Mouse (Mus musculus) hindbrain, embryonic 10.5 days (tissue): ENCODE measurements around the gene Kif11. TPM values are rescaled to one million over a fixed set of nuclear protein-coding genes. Genes with fewer than 3 reads are reported as not detected.

Source experiments
- DNase-seq: peaks from one replicate; pipeline ENCODE4 v3.0.0-alpha.2; 2017; ENCODE audit warnings: low spot score
- H3K27ac ChIP-seq: fragments of 300-500 bp; sonication (generic); 2 replicates; pipeline ENCODE4 v1.5.1; 2016; ENCODE audit warnings: mild to moderate bottlenecking, moderate library complexity
- H3K27me3 ChIP-seq: fragments of 300-500 bp; sonication (generic); 2 replicates; pipeline ENCODE4 v1.6.1; 2016; ENCODE audit warnings: mild to moderate bottlenecking; ENCODE audit not compliant: poor library complexity, insufficient read depth, severe bottlenecking
- H3K36me3 ChIP-seq: fragments of 300-500 bp; sonication (generic); 2 replicates; pipeline ENCODE4 v1.6.1; 2016; ENCODE audit warnings: mild to moderate bottlenecking, moderate library complexity
- H3K4me1 ChIP-seq: fragments of 300-500 bp; sonication (generic); replicated peaks from 2 replicates; pipeline ENCODE4 v1.6.1; 2016; ENCODE audit warnings: mild to moderate bottlenecking
- H3K4me3 ChIP-seq: fragments of 300-500 bp; sonication (generic); 2 replicates; pipeline ENCODE4 v1.5.1; 2016; ENCODE audit warnings: mild to moderate bottlenecking, moderate library complexity
- H3K9me3 ChIP-seq: fragments of 300-500 bp; sonication (generic); 2 replicates; pipeline ENCODE4 v1.6.1; 2016; ENCODE audit warnings: mild to moderate bottlenecking, moderate library complexity
- WGBS: fragments of 180-500 bp; shearing (Covaris S2); methylation state at CpG from one replicate; pipeline ENCODE4 v1.1.7; 2016; 5-methylcytosine and 5-hydroxymethylcytosine counted together
- polyA plus RNA-seq: library from polyadenylated mRNA; unstranded; fragments of >200 nt; fragmentation: Nextera tagmentation; extraction: Ambion mirVana; gene quantifications from 2 replicates; pipeline ENCODE4 v1.2.1, GENCODE M21; 2016

Kif11 gene
- polyA plus RNA-seq, 1 experiment from 2014 or later, result 60.1 TPM

- peaks cover 98% of the 10 kb centered on the region for H3K27me3 ChIP-seq
- WGBS, result 3% methylated on average over 28 of the region's 28 CpGs
- H3K4me1 ChIP-seq, result peaks cover 18% of the 10 kb centered on the region
- peak; percentile 39 for DNase-seq
- no peaks in the 10 kb centered on the region for H3K9me3 ChIP-seq
- no peak overlapping the region for H3K27ac ChIP-seq
- H3K36me3 ChIP-seq, result no peaks in the 10 kb centered on the region
- H3K4me3 ChIP-seq, result 0 out of 2 replicates have a peak overlapping the region, but pooled peaks have one; percentile 13
Measured at GRCm38 (mm10) chr19:37436514-37437288, 60.5 kb downstream of the Kif11 start.

- no peak for DNase-seq
- no peaks in the 10 kb centered on the region for H3K9me3 ChIP-seq
- H3K27ac ChIP-seq, result no peak overlapping the region
- H3K4me3 ChIP-seq, result 0 out of 2 replicates have a peak overlapping the region, but pooled peaks have one; percentile 13
- H3K36me3 ChIP-seq, result no peaks in the 10 kb centered on the region
- 4% methylated on average over 14 of the region's 14 CpGs for WGBS
- peaks cover 97% of the 10 kb centered on the region for H3K27me3 ChIP-seq
- peaks cover 18% of the 10 kb centered on the region for H3K4me1 ChIP-seq
Measured at GRCm38 (mm10) chr19:37437289-37437606, 61.0 kb downstream of the Kif11 start.

GRCm38 (mm10) chr19:37440181-37440580, 64.0 kb downstream of the Kif11 start:
- Histone ChIP-seq H3K36me3 (no peaks in the 10 kb centered on the region), H3K4me3 (no peak overlapping the region), H3K9me3 (no peaks in the 10 kb centered on the region), H3K27ac (no peak overlapping the region), H3K4me1 (peaks cover 4% of the 10 kb centered on the region), H3K27me3 (peaks cover 69% of the 10 kb centered on the region)
- DNase-seq, result no peak
- 78% methylated on average over 4 of the region's 4 CpGs for WGBS

- H3K36me3 ChIP-seq, result no peaks in the 10 kb centered on the region
- no peak overlapping the region for H3K27ac ChIP-seq
- no peaks in the 10 kb centered on the region for H3K4me1 ChIP-seq
- peaks cover 62% of the 10 kb centered on the region for H3K27me3 ChIP-seq
- no peak overlapping the region for H3K4me3 ChIP-seq
- DNase-seq, result no peak
- 68% methylated on average over 16 of the region's 16 CpGs for WGBS
- no peaks in the 10 kb centered on the region for H3K9me3 ChIP-seq
Measured at GRCm38 (mm10) chr19:37440708-37441475, 64.7 kb downstream of the Kif11 start.

- Histone ChIP-seq H3K36me3 (no peaks in the 10 kb centered on the region), H3K27me3 (peaks cover 44% of the 10 kb centered on the region), H3K4me1 (no peaks in the 10 kb centered on the region), H3K27ac (no peak overlapping the region), H3K4me3 (no peak overlapping the region), H3K9me3 (no peaks in the 10 kb centered on the region)
- DNase-seq, result no peak
- 82% methylated on average over 10 of the region's 10 CpGs for WGBS
Measured at GRCm38 (mm10) chr19:37442524-37443286, 66.5 kb downstream of the Kif11 start.

GRCm38 (mm10) chr19:37443631-37444140, 67.5 kb downstream of the Kif11 start:
- Histone ChIP-seq H3K36me3 (no peaks in the 10 kb centered on the region), H3K27me3 (peaks cover 34% of the 10 kb centered on the region), H3K27ac (no peak overlapping the region), H3K9me3 (no peaks in the 10 kb centered on the region), H3K4me3 (no peak overlapping the region), H3K4me1 (no peaks in the 10 kb centered on the region)
- WGBS, result 83% methylated on average over 4 of the region's 4 CpGs
- no peak for DNase-seq

GRCm38 (mm10) chr19:37448212-37448611, 72.0 kb downstream of the Kif11 start:
- 76% methylated on average over 5 of the region's 5 CpGs for WGBS
- H3K4me3 ChIP-seq, result no peak overlapping the region

GRCm38 (mm10) chr19:37449246-37449645, 73.0 kb downstream of the Kif11 start:
- no peak for DNase-seq
- Histone ChIP-seq H3K4me3 (no peak overlapping the region), H3K36me3 (no peaks in the 10 kb centered on the region), H3K27me3 (no peaks in the 10 kb centered on the region), H3K4me1 (no peaks in the 10 kb centered on the region), H3K27ac (no peak overlapping the region), H3K9me3 (no peaks in the 10 kb centered on the region)
- WGBS, result 93% methylated on average over 3 of the region's 3 CpGs

More at GRCm38 (mm10) chr19:37448212-37448611, 72.0 kb downstream of the Kif11 start:
- H3K36me3 ChIP-seq, result no peaks in the 10 kb centered on the region
- H3K27me3 ChIP-seq, result no peaks in the 10 kb centered on the region; the same call in 1 of the 2 replicates
- H3K9me3 ChIP-seq, result no peaks in the 10 kb centered on the region
- no peak overlapping the region for H3K27ac ChIP-seq
- no peaks in the 10 kb centered on the region for H3K4me1 ChIP-seq
- DNase-seq, result no peak

GRCm38 (mm10) chr19:37455528-37455927, 79.3 kb downstream of the Kif11 start:
- DNase-seq, result no peak
- H3K4me1 ChIP-seq, result no peaks in the 10 kb centered on the region
- H3K27ac ChIP-seq, result no peak overlapping the region
- peaks cover 6% of the 10 kb centered on the region; the same call in 1 of the 2 replicates for H3K9me3 ChIP-seq
- H3K4me3 ChIP-seq, result no peak overlapping the region
- 91% methylated on average over 2 of the region's 2 CpGs for WGBS
- H3K36me3 ChIP-seq, result no peaks in the 10 kb centered on the region
- no peaks in the 10 kb centered on the region for H3K27me3 ChIP-seq

GRCm38 (mm10) chr19:37455961-37456360, 79.8 kb downstream of the Kif11 start:
- Histone ChIP-seq H3K36me3 (no peaks in the 10 kb centered on the region), H3K27ac (no peak overlapping the region), H3K4me3 (no peak overlapping the region), H3K27me3 (no peaks in the 10 kb centered on the region), H3K4me1 (no peaks in the 10 kb centered on the region), H3K9me3 (peaks cover 10% of the 10 kb centered on the region; the same call in 1 of the 2 replicates)
- no peak for DNase-seq
- 96% methylated on average over 1 of the region's 1 CpGs for WGBS

GRCm38 (mm10) chr19:37458013-37458412, 81.8 kb downstream of the Kif11 start:
- Histone ChIP-seq H3K36me3 (no peaks in the 10 kb centered on the region), H3K27ac (no peak overlapping the region), H3K4me1 (no peaks in the 10 kb centered on the region), H3K4me3 (no peak overlapping the region), H3K9me3 (peaks cover 11% of the 10 kb centered on the region; the same call in 1 of the 2 replicates), H3K27me3 (no peaks in the 10 kb centered on the region)
- no peak for DNase-seq
- WGBS, result 86% methylated on average over 6 of the region's 6 CpGs

- H3K36me3 ChIP-seq, result no peaks in the 10 kb centered on the region
- WGBS, result 84% methylated on average over 3 of the region's 3 CpGs
- no peak for DNase-seq
Measured at GRCm38 (mm10) chr19:37466403-37466802, 90.2 kb downstream of the Kif11 start.

More at GRCm38 (mm10) chr19:37466403-37466802, 90.2 kb downstream of the Kif11 start:
- H3K27me3 ChIP-seq, result no peaks in the 10 kb centered on the region
- H3K4me1 ChIP-seq, result no peaks in the 10 kb centered on the region
- no peaks in the 10 kb centered on the region for H3K9me3 ChIP-seq
- no peak overlapping the region for H3K27ac ChIP-seq
- no peak overlapping the region for H3K4me3 ChIP-seq
